Mouse (Mus musculus): ENCODE measurements around the gene C2cd5. TPM values are rescaled to one million over a fixed set of nuclear protein-coding genes. Genes with fewer than 3 reads are reported as not detected.
A peak's percentile ranks its signal among the peaks of the same experiment; 100 is the strongest.

C2cd5 gene
- polyA plus RNA-seq, 1 experiment from 2014 or later, result 19.8 TPM

GRCm38 (mm10) chr6:143125721-143126120 lies 25.8 kb upstream of the C2cd5 start:
- H3K4me2 ChIP-seq (ENCODE audit: low read depth, low read length), result no peak overlapping the region
- no peaks in the 10 kb centered on the region for H3K27me3 ChIP-seq (replicated peaks; ENCODE audit: control insufficient read depth, insufficient read depth, low read length)
- ATAC-seq, result no peak
- no peak overlapping the region for H3K27ac ChIP-seq (ENCODE audit: low read length)
- H3K9ac ChIP-seq (ENCODE audit: low read depth, low read length), result no peak overlapping the region
- H3K9me3 ChIP-seq (ENCODE audit: control insufficient read depth, low read length), result peaks cover 9% of the 10 kb centered on the region; the same call in 1 of the 2 replicates
- no peaks in the 10 kb centered on the region for H3K4me1 ChIP-seq (ENCODE audit: control insufficient read depth, insufficient read depth, low read length)
- H3K36me3 ChIP-seq (ENCODE audit: control insufficient read depth, insufficient read depth, low read length), result no peaks in the 10 kb centered on the region
- no peak overlapping the region for H3K4me3 ChIP-seq (ENCODE audit: low read length)

- 87% methylated on average over 6 of the region's 6 CpGs for WGBS
- Histone ChIP-seq H3K4me3 (ENCODE audit: low read length) (no peak overlapping the region), H3K27ac (ENCODE audit: low read length) (no peak overlapping the region), H3K9me3 (ENCODE audit: control insufficient read depth, low read length) (no peaks in the 10 kb centered on the region), H3K36me3 (ENCODE audit: control insufficient read depth, insufficient read depth, low read length) (no peaks in the 10 kb centered on the region), H3K4me1 (ENCODE audit: control insufficient read depth, insufficient read depth, low read length) (peaks cover 6% of the 10 kb centered on the region), H3K9ac (ENCODE audit: low read depth, low read length) (no peak overlapping the region), H3K4me2 (ENCODE audit: low read depth, low read length) (no peak overlapping the region), H3K27me3 (replicated peaks; ENCODE audit: control insufficient read depth, insufficient read depth, low read length) (no peaks in the 10 kb centered on the region)
- no peak for ATAC-seq
Measured at GRCm38 (mm10) chr6:143119325-143119724, 19.4 kb upstream of the C2cd5 start.

GRCm38 (mm10) chr6:143116779-143117178 lies 16.8 kb upstream of the C2cd5 start:
- no peak for ATAC-seq
- Histone ChIP-seq H3K4me1 (ENCODE audit: control insufficient read depth, insufficient read depth, low read length) (peaks cover 6% of the 10 kb centered on the region), H3K9ac (ENCODE audit: low read depth, low read length) (no peak overlapping the region), H3K9me3 (ENCODE audit: control insufficient read depth, low read length) (no peaks in the 10 kb centered on the region), H3K27ac (ENCODE audit: low read length) (no peak overlapping the region), H3K27me3 (replicated peaks; ENCODE audit: control insufficient read depth, insufficient read depth, low read length) (no peaks in the 10 kb centered on the region), H3K4me2 (ENCODE audit: low read depth, low read length) (no peak overlapping the region), H3K4me3 (ENCODE audit: low read length) (no peak overlapping the region), H3K36me3 (ENCODE audit: control insufficient read depth, insufficient read depth, low read length) (no peaks in the 10 kb centered on the region)
- WGBS, result 62% methylated on average over 6 of the region's 6 CpGs

- Histone ChIP-seq H3K4me2 (ENCODE audit: low read depth, low read length) (no peak overlapping the region), H3K4me3 (ENCODE audit: low read length) (no peak overlapping the region), H3K4me1 (ENCODE audit: control insufficient read depth, insufficient read depth, low read length) (peaks cover 6% of the 10 kb centered on the region), H3K9me3 (ENCODE audit: control insufficient read depth, low read length) (no peaks in the 10 kb centered on the region), H3K27ac (ENCODE audit: low read length) (peak overlapping the region; percentile 23; the same call in 1 of the 2 replicates), H3K9ac (ENCODE audit: low read depth, low read length) (no peak overlapping the region), H3K27me3 (replicated peaks; ENCODE audit: control insufficient read depth, insufficient read depth, low read length) (no peaks in the 10 kb centered on the region), H3K36me3 (ENCODE audit: control insufficient read depth, insufficient read depth, low read length) (no peaks in the 10 kb centered on the region)
- ATAC-seq, result peak; percentile 61
- WGBS, result 88% methylated on average over 5 of the region's 5 CpGs
Measured at GRCm38 (mm10) chr6:143115505-143115904, 15.6 kb upstream of the C2cd5 start.

- 49% methylated on average over 9 of the region's 9 CpGs for WGBS
- ATAC-seq, result peak; percentile 95
- peak overlapping the region; percentile 73 for H3K27ac ChIP-seq (ENCODE audit: low read length)
Measured at GRCm38 (mm10) chr6:143115011-143115445, 15.1 kb upstream of the C2cd5 start.

GRCm38 (mm10) chr6:143114556-143114955 lies 14.6 kb upstream of the C2cd5 start:
- WGBS, result 9% methylated on average over 2 of the region's 2 CpGs

More at GRCm38 (mm10) chr6:143115011-143115445, 15.1 kb upstream of the C2cd5 start:
- Histone ChIP-seq H3K4me2 (ENCODE audit: low read depth, low read length) (0 out of 2 replicates have a peak overlapping the region, but pooled peaks have one; percentile 3), H3K9me3 (ENCODE audit: control insufficient read depth, low read length) (no peaks in the 10 kb centered on the region), H3K27me3 (replicated peaks; ENCODE audit: control insufficient read depth, insufficient read depth, low read length) (no peaks in the 10 kb centered on the region), H3K36me3 (ENCODE audit: control insufficient read depth, insufficient read depth, low read length) (no peaks in the 10 kb centered on the region), H3K4me1 (ENCODE audit: control insufficient read depth, insufficient read depth, low read length) (peaks cover 6% of the 10 kb centered on the region), H3K9ac (ENCODE audit: low read depth, low read length) (no peak overlapping the region), H3K4me3 (ENCODE audit: low read length) (no peak overlapping the region)

GRCm38 (mm10) chr6:143110371-143110770 lies 10.4 kb upstream of the C2cd5 start:
- no peaks in the 10 kb centered on the region for H3K9me3 ChIP-seq (ENCODE audit: control insufficient read depth, low read length)
- H3K4me3 ChIP-seq (ENCODE audit: low read length), result no peak overlapping the region
- no peak overlapping the region for H3K9ac ChIP-seq (ENCODE audit: low read depth, low read length)
- 86% methylated on average over 7 of the region's 7 CpGs for whole genome bisulfite sequencing
- no peak overlapping the region for H3K4me2 ChIP-seq (ENCODE audit: low read depth, low read length)
- no peaks in the 10 kb centered on the region for H3K36me3 ChIP-seq (ENCODE audit: control insufficient read depth, insufficient read depth, low read length)
- H3K27me3 ChIP-seq (replicated peaks; ENCODE audit: control insufficient read depth, insufficient read depth, low read length), result no peaks in the 10 kb centered on the region
- no peak overlapping the region for H3K27ac ChIP-seq (ENCODE audit: low read length)
- no peak for ATAC-seq
- H3K4me1 ChIP-seq (ENCODE audit: control insufficient read depth, insufficient read depth, low read length), result peaks cover 6% of the 10 kb centered on the region

More at GRCm38 (mm10) chr6:143114556-143114955, 14.6 kb upstream of the C2cd5 start:
- H3K9ac ChIP-seq (ENCODE audit: low read depth, low read length), result no peak overlapping the region
- H3K4me1 ChIP-seq (ENCODE audit: control insufficient read depth, insufficient read depth, low read length), result peaks cover 6% of the 10 kb centered on the region
- H3K36me3 ChIP-seq (ENCODE audit: control insufficient read depth, insufficient read depth, low read length), result no peaks in the 10 kb centered on the region
- no peak overlapping the region for H3K4me3 ChIP-seq (ENCODE audit: low read length)
- H3K4me2 ChIP-seq (ENCODE audit: low read depth, low read length), result 0 out of 2 replicates have a peak overlapping the region, but pooled peaks have one; percentile 3
- H3K27ac ChIP-seq (ENCODE audit: low read length), result peak overlapping the region; percentile 73
- H3K27me3 ChIP-seq (replicated peaks; ENCODE audit: control insufficient read depth, insufficient read depth, low read length), result no peaks in the 10 kb centered on the region
- ATAC-seq, result peak; percentile 72
- H3K9me3 ChIP-seq (ENCODE audit: control insufficient read depth, low read length), result no peaks in the 10 kb centered on the region

GRCm38 (mm10) chr6:143109622-143110218 lies 9.8 kb upstream of the C2cd5 start:
- 81% methylated on average over 16 of the region's 16 CpGs for WGBS
- no peak for ATAC-seq
- H3K36me3 ChIP-seq (ENCODE audit: control insufficient read depth, insufficient read depth, low read length), result no peaks in the 10 kb centered on the region
- no peak overlapping the region for H3K27ac ChIP-seq (ENCODE audit: low read length)
- H3K9me3 ChIP-seq (ENCODE audit: control insufficient read depth, low read length), result no peaks in the 10 kb centered on the region
- no peaks in the 10 kb centered on the region for H3K27me3 ChIP-seq (replicated peaks; ENCODE audit: control insufficient read depth, insufficient read depth, low read length)
- H3K4me2 ChIP-seq (ENCODE audit: low read depth, low read length), result no peak overlapping the region
- peaks cover 2% of the 10 kb centered on the region for H3K4me1 ChIP-seq (ENCODE audit: control insufficient read depth, insufficient read depth, low read length)
- H3K4me3 ChIP-seq (ENCODE audit: low read length), result no peak overlapping the region
- no peak overlapping the region for H3K9ac ChIP-seq (ENCODE audit: low read depth, low read length)

- Histone ChIP-seq H3K9me3 (ENCODE audit: control insufficient read depth, low read length) (no peaks in the 10 kb centered on the region), H3K27me3 (replicated peaks; ENCODE audit: control insufficient read depth, insufficient read depth, low read length) (no peaks in the 10 kb centered on the region), H3K4me2 (ENCODE audit: low read depth, low read length) (no peak overlapping the region), H3K9ac (ENCODE audit: low read depth, low read length) (no peak overlapping the region), H3K4me1 (ENCODE audit: control insufficient read depth, insufficient read depth, low read length) (no peaks in the 10 kb centered on the region), H3K27ac (ENCODE audit: low read length) (no peak overlapping the region), H3K36me3 (ENCODE audit: control insufficient read depth, insufficient read depth, low read length) (no peaks in the 10 kb centered on the region), H3K4me3 (ENCODE audit: low read length) (no peak overlapping the region)
- 74% methylated on average over 13 of the region's 13 CpGs for WGBS
- no peak for ATAC-seq
Measured at GRCm38 (mm10) chr6:143108031-143108430, 8.1 kb upstream of the C2cd5 start.

GRCm38 (mm10) chr6:143107611-143108010 lies 7.7 kb upstream of the C2cd5 start:
- H3K27me3 ChIP-seq (replicated peaks; ENCODE audit: control insufficient read depth, insufficient read depth, low read length), result no peaks in the 10 kb centered on the region
- no peak for ATAC-seq
- H3K9me3 ChIP-seq (ENCODE audit: control insufficient read depth, low read length), result no peaks in the 10 kb centered on the region
- no peaks in the 10 kb centered on the region for H3K4me1 ChIP-seq (ENCODE audit: control insufficient read depth, insufficient read depth, low read length)
- H3K9ac ChIP-seq (ENCODE audit: low read depth, low read length), result no peak overlapping the region
- H3K4me2 ChIP-seq (ENCODE audit: low read depth, low read length), result no peak overlapping the region
- H3K27ac ChIP-seq (ENCODE audit: low read length), result no peak overlapping the region
- 88% methylated on average over 4 of the region's 4 CpGs for WGBS
- H3K4me3 ChIP-seq (ENCODE audit: low read length), result no peak overlapping the region
- H3K36me3 ChIP-seq (ENCODE audit: control insufficient read depth, insufficient read depth, low read length), result no peaks in the 10 kb centered on the region

Measured in intestine, embryonic 16.5 days (tissue).